Mouse (Mus musculus) spleen, adult 2 months (tissue): ENCODE measurements around the gene C130073F10Rik.

Experiments used
- CTCF ChIP-seq: fragments of 200-500 bp; IDR thresholded peaks from 2 replicates; pipeline ENCODE4 v1.5.1; 2011; ENCODE audit warnings: mild to moderate bottlenecking, inconsistent platforms; ENCODE audit not compliant: insufficient read depth, insufficient read length, insufficient replicate concordance; ENCODE audit errors: extremely low read depth
- POLR2A ChIP-seq: fragments of 200-500 bp; IDR thresholded peaks from 2 replicates; pipeline ENCODE4 v1.6.1; 2011; ENCODE audit warnings: low read depth, low read length, inconsistent platforms

GRCm38 (mm10) chr4:101850908-101851307, 42.7 kb downstream of the C130073F10Rik start:
- TF ChIP-seq CTCF, result no peak
- no peak for TF ChIP-seq POLR2A
